Mouse (Mus musculus): ENCODE measurements around the gene Klb.

DNA sequence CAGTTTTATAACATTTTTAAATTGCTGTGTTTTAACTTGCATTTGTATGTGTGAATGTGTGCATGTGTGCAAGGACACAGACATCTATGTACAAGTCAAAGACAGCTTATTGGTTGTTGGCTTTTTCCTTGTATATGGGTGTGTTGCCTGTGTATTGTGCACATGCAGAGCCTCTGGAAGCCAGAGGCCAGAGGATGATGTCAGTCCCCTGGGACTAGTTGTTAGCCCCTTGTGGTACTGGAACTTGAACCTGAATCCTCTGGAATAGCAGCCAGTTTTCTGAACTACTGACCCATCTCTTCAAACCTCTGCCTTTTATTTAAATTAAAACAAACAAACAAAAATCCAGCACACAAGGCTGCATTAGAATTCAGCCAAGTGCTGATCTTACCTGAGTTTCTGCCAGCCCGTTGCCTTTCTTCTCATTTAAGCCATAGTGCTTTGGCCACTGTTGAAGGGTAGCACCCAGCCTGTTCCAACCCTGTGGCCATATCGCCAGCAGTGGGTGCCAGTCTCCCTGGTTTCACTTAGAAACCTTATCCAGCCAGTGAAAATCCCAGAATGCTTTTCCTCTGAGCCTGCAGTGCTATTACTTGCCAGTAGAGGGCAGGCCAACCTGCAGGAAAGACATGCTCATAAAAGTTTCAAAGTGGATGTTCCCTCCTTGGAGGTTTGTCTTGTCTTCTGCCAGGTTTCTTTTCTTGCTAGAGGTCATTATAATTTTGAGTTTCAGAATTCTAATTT lies 53.3 kb downstream of the Klb start:
- TF ChIP-seq JUND (conservative IDR thresholded peaks at IDR 0.05; ENCODE audit: low read depth, low read length) (peak; percentile 50; the same call in 1 of the 2 replicates), CTCF (conservative IDR thresholded peaks at IDR 0.05 in 1 of 2, IDR thresholded peaks at IDR 0.05 in 1 of 2; ENCODE audit: low read depth in 2 of 2, low read length in 2 of 2) (peak; percentile 93 to 98), ELF1 (IDR thresholded peaks at IDR 0.05; ENCODE audit: low read depth, low read length) (no peak), USF2 (conservative IDR thresholded peaks at IDR 0.05; ENCODE audit: low read depth, low read length) (no peak), IRF4 (IDR thresholded peaks at IDR 0.05; ENCODE audit: low read depth, low read length) (peak; percentile 67)
